Mouse (Mus musculus): ENCODE measurements around the gene Mrps31. TPM values are rescaled to one million over a fixed set of nuclear protein-coding genes. Genes with fewer than 3 reads are reported as not detected.

Mrps31 gene
- total and polyA plus RNA-seq, 2 experiments = 9.5 to 34.9 TPM

DNA sequence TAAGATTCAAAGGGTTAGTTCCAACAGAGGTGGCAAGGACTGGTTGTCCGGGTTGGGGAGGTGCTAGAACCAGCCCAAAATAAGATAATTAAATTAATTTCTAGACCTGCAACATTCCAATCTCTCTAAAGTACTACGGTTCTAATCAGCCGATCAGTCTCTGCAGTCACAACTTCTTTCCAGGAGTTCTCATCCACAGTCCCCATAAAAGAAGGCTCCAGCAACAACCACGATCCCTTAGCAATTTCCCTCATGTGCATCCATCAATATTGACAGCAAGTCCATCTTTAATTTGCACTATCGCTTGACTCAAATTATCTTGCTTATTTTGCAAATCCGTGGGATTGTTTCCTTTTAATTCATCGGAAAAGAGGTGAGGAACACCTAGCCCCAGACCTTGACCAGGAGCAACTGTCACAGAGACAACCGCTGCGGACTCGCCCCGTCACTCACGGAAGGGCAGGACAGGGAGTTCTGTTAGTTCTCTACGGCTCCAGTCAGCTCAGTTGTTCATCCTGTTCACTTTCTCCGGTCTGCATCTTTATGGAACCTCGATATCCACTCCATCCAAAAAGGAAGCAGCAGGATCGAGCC is 376 bp upstream of the Mrps31 start:
- WGBS = 14% methylated on average over 16 of the region's 16 CpGs
- TF ChIP-seq CTCF (IDR thresholded peaks at IDR 0.05; ENCODE audit: low read depth, low read length) = no peak
- no peak for TF ChIP-seq POLR2A (IDR thresholded peaks at IDR 0.05; ENCODE audit: extremely low read depth, insufficient read depth, low read length)
- H3K4me1 ChIP-seq (ENCODE audit: control insufficient read depth, insufficient read depth, low read length) = peaks cover 5% of the 10 kb centered on the region; the same call in 1 of the 2 replicates
- peak overlapping the region; percentile 92 for H3K4me3 ChIP-seq (ENCODE audit: insufficient read depth, low read depth, low read length)
- peak overlapping the region; percentile 50 for H3K27ac ChIP-seq (replicated peaks; ENCODE audit: insufficient read depth, low read depth, low read length)
- no peaks in the 10 kb centered on the region for H3K27me3 ChIP-seq (ENCODE audit: control insufficient read depth, insufficient read depth, low read length)
- H3K9ac ChIP-seq (ENCODE audit: low read depth, low read length) = peak overlapping the region; percentile 68
- DNase-seq (ENCODE audit: extremely low read depth, low read depth, low spot score) = no peak
- H3K36me3 ChIP-seq (ENCODE audit: control insufficient read depth, insufficient read depth, low read length) = peaks cover 4% of the 10 kb centered on the region; the same call in 1 of the 2 replicates
- H3K79me2 ChIP-seq (ENCODE audit: control insufficient read depth, insufficient read depth, low read length) = peaks cover 5% of the 10 kb centered on the region; the same call in 1 of the 2 replicates

DNA sequence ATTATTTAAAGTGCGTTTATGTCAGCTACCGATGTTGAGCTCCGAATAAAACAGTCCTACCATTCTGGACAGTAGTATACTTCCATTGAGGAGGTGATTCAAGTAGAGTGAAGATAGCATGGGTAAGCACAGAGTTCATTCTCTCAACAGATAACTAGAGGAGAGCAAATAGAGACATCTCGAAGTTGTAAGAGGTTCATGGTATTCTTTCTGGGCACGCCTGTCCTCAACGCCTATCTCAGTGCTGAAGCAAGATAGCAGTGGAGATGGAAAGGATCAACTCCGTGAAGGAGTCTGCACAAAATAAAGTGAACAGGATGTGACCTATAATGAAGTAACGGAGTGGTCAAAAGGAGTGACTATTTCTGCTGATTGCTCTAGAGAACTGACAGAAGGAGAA is 810 bp downstream of the Mrps31 start:
- Histone ChIP-seq H3K9ac (ENCODE audit: low read depth, low read length) (peak overlapping the region; percentile 92), H3K27ac (replicated peaks; ENCODE audit: insufficient read depth, low read depth, low read length) (no peak overlapping the region), H3K79me2 (ENCODE audit: control insufficient read depth, insufficient read depth, low read length) (peaks cover 6% of the 10 kb centered on the region; the same call in 1 of the 2 replicates), H3K36me3 (ENCODE audit: control insufficient read depth, insufficient read depth, low read length) (peaks cover 4% of the 10 kb centered on the region; the same call in 1 of the 2 replicates), H3K4me1 (ENCODE audit: control insufficient read depth, insufficient read depth, low read length) (peaks cover 5% of the 10 kb centered on the region; the same call in 1 of the 2 replicates), H3K27me3 (ENCODE audit: control insufficient read depth, insufficient read depth, low read length) (no peaks in the 10 kb centered on the region), H3K4me3 (ENCODE audit: insufficient read depth, low read depth, low read length) (peak overlapping the region; percentile 92)
- DNase-seq (ENCODE audit: extremely low read depth, low read depth, low spot score) = peak; percentile 46
- TF ChIP-seq CTCF (IDR thresholded peaks at IDR 0.05; ENCODE audit: low read depth, low read length) = no peak
- no peak for TF ChIP-seq POLR2A (IDR thresholded peaks at IDR 0.05; ENCODE audit: extremely low read depth, insufficient read depth, low read length)
- WGBS = 4% methylated on average over 8 of the region's 8 CpGs

Other genes starting within 250 kb of the Mrps31 start
- gene Nek3, start 244.9 kb upstream of the Mrps31 start, total RNA-seq (2014; rRNA removed) = 1.1 and 1.5 TPM in 2 replicates
- gene Nek3, start 244.9 kb upstream of the Mrps31 start, polyA plus RNA-seq (2012; rRNA removed) = 0.56 and 0.71 TPM in 2 replicates
- 0.65 and 1.7 TPM in 2 replicates for gene Ckap2, start 225.5 kb upstream of the Mrps31 start, total RNA-seq (2014; rRNA removed)
- gene Ckap2, start 225.5 kb upstream of the Mrps31 start, polyA plus RNA-seq (2012; rRNA removed) = 0.10 and 0.18 TPM in 2 replicates
- 11.2 and 14.4 TPM in 2 replicates for gene Vps36, start 218.6 kb upstream of the Mrps31 start, total RNA-seq (2014; rRNA removed)
- gene Vps36, start 218.6 kb upstream of the Mrps31 start, polyA plus RNA-seq (2012; rRNA removed) = 7.0 and 7.8 TPM in 2 replicates
- 2.1 and 2.5 TPM in 2 replicates for gene Thsd1, start 184.0 kb upstream of the Mrps31 start, total RNA-seq (2014; rRNA removed)
- 1.9 and 2.1 TPM in 2 replicates for gene Thsd1, start 184.0 kb upstream of the Mrps31 start, polyA plus RNA-seq (2012; rRNA removed)
- not detected in 2 replicates for gene Tpte, start 127.9 kb upstream of the Mrps31 start, total RNA-seq (2014; rRNA removed)
- gene Tpte, start 127.9 kb upstream of the Mrps31 start, polyA plus RNA-seq (2012; rRNA removed) = not detected in 2 replicates
- gene Slc25a15, start 12.8 kb upstream of the Mrps31 start, total RNA-seq (2014; rRNA removed) = 228 and 265 TPM in 2 replicates
- gene Slc25a15, start 12.8 kb upstream of the Mrps31 start, polyA plus RNA-seq (2012; rRNA removed) = 107 and 143 TPM in 2 replicates